ENCODE assay signal across 8 mouse cellular contexts in genomic region chr17:66101380-66102330, GRCm38 (mm10). TPM values are rescaled to one million over a fixed set of nuclear protein-coding genes. Genes with fewer than 3 reads are reported as not detected.
DNase-seq lines count a peak whose midpoint lies in the region; ATAC-seq lines count a peak whose summit lies in the region.

Ndufv2 (minus strand) TSS chr17:66101559.

- ATAC-seq in hindbrain, embryonic 11.5 days (ENCODE audit: low FRiP score) = peak; percentile 100

- WGBS in hindbrain, embryonic 11.5 days = under 1% methylated on average over 55 of the region's 67 CpGs

- H3K9ac ChIP-seq in hindbrain, embryonic 11.5 days (ENCODE audit: low read depth, low read length) = peak within 1 kb of the TSS; percentile 96

- no peaks in the 10 kb centered on the region for H3K4me1 ChIP-seq in hindbrain, embryonic 11.5 days (replicated peaks; ENCODE audit: control insufficient read depth, insufficient read depth, low read length)

- H3K27me3 ChIP-seq in hindbrain, embryonic 11.5 days (ENCODE audit: control insufficient read depth, insufficient read depth, low read length) = no peaks in the 10 kb centered on the region

- DNase-seq in Muller cell, postnatal 12 days (ENCODE audit: inconsistent ontology term) = peak; percentile 99
- DNase-seq in cerebellum, adult 9-10 months = peak; percentile 91
- peak; percentile 79 to 90 for DNase-seq in frontal cortex, adult 2 months (ENCODE audit: extremely low spot score in 1 of 2, low spot score in 1 of 2)
- DNase-seq in hindbrain, embryonic 11.5 days (ENCODE audit: low spot score) = peak; percentile 100
- DNase-seq in layer of hippocampus, postnatal 10 days (ENCODE audit: low spot score in 2 of 2) = peak; percentile 80 to 89
- peak; percentile 96 for DNase-seq in lung, postnatal 10 days
- DNase-seq in retina, embryonic 14.5 days (ENCODE audit: low spot score) = peak; percentile 99
- peak; percentile 95 for DNase-seq in thymus, postnatal 4 days

- H3K27ac ChIP-seq in hindbrain, embryonic 11.5 days (ENCODE audit: low read depth, low read length) = peak within 1 kb of the TSS; percentile 90

- no peaks in the 10 kb centered on the region for H3K36me3 ChIP-seq in hindbrain, embryonic 11.5 days (ENCODE audit: control insufficient read depth, insufficient read depth, low read length)

- H3K9me3 ChIP-seq in hindbrain, embryonic 11.5 days (ENCODE audit: control insufficient read depth, low read length) = no peaks in the 10 kb centered on the region

- H3K4me3 ChIP-seq in hindbrain, embryonic 11.5 days (ENCODE audit: low read depth, low read length) = peak within 1 kb of the TSS; percentile 65

- peak within 1 kb of the TSS; percentile 53 for H3K4me2 ChIP-seq in hindbrain, embryonic 11.5 days (replicated peaks; ENCODE audit: low read depth, low read length)

RNA-seq across cellular contexts. Expression of gene Ndufv2, which starts in this region (rescaled TPM):
- polyA plus RNA-seq in frontal cortex, adult 2 months (2012; rRNA removed) = 181 and 184 TPM in 2 replicates
- 336 and 342 TPM in 2 replicates for polyA plus RNA-seq in hindbrain, embryonic 11.5 days (2014; fragmentation: Nextera tagmentation; extraction: Ambion mirVana)
- total RNA-seq in layer of hippocampus, postnatal 10 days (2021) = 100 to 1,000 TPM; 229 to 246 TPM

Comparison
In these comparisons a context has a peak if more than half of its experiments do, and no peak if none do; other contexts are left out.
1. Peak in every context shown above with its lines: DNase-seq, ATAC-seq, H3K4me3 ChIP-seq and H3K27ac ChIP-seq.